Mouse (Mus musculus): ENCODE measurements around the gene Hoxa2. TPM values are rescaled to one million over a fixed set of nuclear protein-coding genes. Genes with fewer than 3 reads are reported as not detected.

The Hoxa2 gene
- total and polyA plus RNA-seq, 3 experiments: 0.11 to 0.84 (median 0.21) TPM

- Histone ChIP-seq H3K27me3 (ENCODE audit: control insufficient read depth, insufficient read depth, low read length) (peaks cover 31% of the 10 kb centered on the region), H3K4me1 (ENCODE audit: control insufficient read depth, insufficient read depth, low read length) (no peaks in the 10 kb centered on the region), H3K9ac (ENCODE audit: low read depth, low read length) (peak overlapping the region; percentile 63)
Observed at GRCm38 (mm10) chr6:52203121-52203370, 38.4 kb upstream of the Hoxa2 start.

GRCm38 (mm10) chr6:52202362-52203120 lies 37.9 kb upstream of the Hoxa2 start:
- Histone ChIP-seq H3K4me3 (peak overlapping the region; percentile 53), H3K9ac (ENCODE audit: low read depth, low read length) (no peak overlapping the region), H3K79me2 (replicated peaks; ENCODE audit: control insufficient read depth, insufficient read depth, low read length) (no peaks in the 10 kb centered on the region), H3K4me1 (ENCODE audit: control insufficient read depth, insufficient read depth, low read length) (no peaks in the 10 kb centered on the region), H3K27me3 (ENCODE audit: control insufficient read depth, insufficient read depth, low read length) (peaks cover 32% of the 10 kb centered on the region), H3K36me3 (ENCODE audit: control insufficient read depth, insufficient read depth, low read length) (no peaks in the 10 kb centered on the region), H3K27ac (no peak overlapping the region; the same call in 1 of the 2 replicates)
- DNase-seq: no peak
- intact Hi-C loops (cut with DNase I): no loop called here
- no peak for TF ChIP-seq EP300 (IDR thresholded peaks at IDR 0.05; ENCODE audit: insufficient read depth, low read depth, low read length)
- TF ChIP-seq CTCF (IDR thresholded peaks at IDR 0.05): no peak
- TF ChIP-seq POLR2A (IDR thresholded peaks at IDR 0.05; ENCODE audit: insufficient read depth, low read depth, low read length): no peak
- 18% methylated on average over 22 of the region's 22 CpGs for WGBS

More at GRCm38 (mm10) chr6:52203121-52203370, 38.4 kb upstream of the Hoxa2 start:
- Histone ChIP-seq H3K27ac (peak overlapping the region; percentile 56; the same call in 1 of the 2 replicates), H3K36me3 (ENCODE audit: control insufficient read depth, insufficient read depth, low read length) (no peaks in the 10 kb centered on the region), H3K79me2 (replicated peaks; ENCODE audit: control insufficient read depth, insufficient read depth, low read length) (no peaks in the 10 kb centered on the region), H3K4me3 (peak overlapping the region; percentile 53)
- DNase-seq: no peak
- no peak for TF ChIP-seq EP300 (IDR thresholded peaks at IDR 0.05; ENCODE audit: insufficient read depth, low read depth, low read length)
- TF ChIP-seq POLR2A (IDR thresholded peaks at IDR 0.05; ENCODE audit: insufficient read depth, low read depth, low read length): no peak
- no peak for TF ChIP-seq CTCF (IDR thresholded peaks at IDR 0.05)
- intact Hi-C loops (cut with DNase I): no loop called here
- WGBS: 6% methylated on average over 10 of the region's 10 CpGs

GRCm38 (mm10) chr6:52201269-52201668 lies 36.6 kb upstream of the Hoxa2 start:
- DNase-seq: no peak
- WGBS: 55% methylated on average over 1 of the region's 1 CpGs
- peaks cover 31% of the 10 kb centered on the region for H3K27me3 ChIP-seq (ENCODE audit: control insufficient read depth, insufficient read depth, low read length)
- H3K79me2 ChIP-seq (replicated peaks; ENCODE audit: control insufficient read depth, insufficient read depth, low read length): no peaks in the 10 kb centered on the region
- H3K4me3 ChIP-seq: no peak overlapping the region
- intact Hi-C loops (cut with DNase I): no loop called here
- TF ChIP-seq POLR2A (IDR thresholded peaks at IDR 0.05; ENCODE audit: insufficient read depth, low read depth, low read length): no peak
- no peak for TF ChIP-seq CTCF (IDR thresholded peaks at IDR 0.05)
- no peak for TF ChIP-seq EP300 (IDR thresholded peaks at IDR 0.05; ENCODE audit: insufficient read depth, low read depth, low read length)
- no peaks in the 10 kb centered on the region for H3K36me3 ChIP-seq (ENCODE audit: control insufficient read depth, insufficient read depth, low read length)
- no peak overlapping the region for H3K27ac ChIP-seq
- no peak overlapping the region for H3K9ac ChIP-seq (ENCODE audit: low read depth, low read length)
- H3K4me1 ChIP-seq (ENCODE audit: control insufficient read depth, insufficient read depth, low read length): no peaks in the 10 kb centered on the region

GRCm38 (mm10) chr6:52200751-52201250 lies 36.2 kb upstream of the Hoxa2 start:
- no peaks in the 10 kb centered on the region for H3K79me2 ChIP-seq (replicated peaks; ENCODE audit: control insufficient read depth, insufficient read depth, low read length)
- no peak overlapping the region for H3K4me3 ChIP-seq
- no peak overlapping the region for H3K27ac ChIP-seq
- H3K9ac ChIP-seq (ENCODE audit: low read depth, low read length): no peak overlapping the region
- no peaks in the 10 kb centered on the region for H3K36me3 ChIP-seq (ENCODE audit: control insufficient read depth, insufficient read depth, low read length)
- no peaks in the 10 kb centered on the region for H3K4me1 ChIP-seq (ENCODE audit: control insufficient read depth, insufficient read depth, low read length)
- peaks cover 29% of the 10 kb centered on the region for H3K27me3 ChIP-seq (ENCODE audit: control insufficient read depth, insufficient read depth, low read length)
- TF ChIP-seq CTCF (IDR thresholded peaks at IDR 0.05): no peak
- TF ChIP-seq EP300 (IDR thresholded peaks at IDR 0.05; ENCODE audit: insufficient read depth, low read depth, low read length): no peak
- TF ChIP-seq POLR2A (IDR thresholded peaks at IDR 0.05; ENCODE audit: insufficient read depth, low read depth, low read length): no peak
- WGBS: 41% methylated on average over 10 of the region's 10 CpGs
- DNase-seq: no peak
- intact Hi-C loops (cut with DNase I): no loop called here

- Histone ChIP-seq H3K27ac (no peak overlapping the region), H3K4me3 (no peak overlapping the region), H3K9ac (ENCODE audit: low read depth, low read length) (no peak overlapping the region), H3K4me1 (ENCODE audit: control insufficient read depth, insufficient read depth, low read length) (no peaks in the 10 kb centered on the region), H3K79me2 (replicated peaks; ENCODE audit: control insufficient read depth, insufficient read depth, low read length) (no peaks in the 10 kb centered on the region), H3K36me3 (ENCODE audit: control insufficient read depth, insufficient read depth, low read length) (no peaks in the 10 kb centered on the region), H3K27me3 (ENCODE audit: control insufficient read depth, insufficient read depth, low read length) (peaks cover 26% of the 10 kb centered on the region)
- DNase-seq: no peak
- TF ChIP-seq EP300 (IDR thresholded peaks at IDR 0.05; ENCODE audit: insufficient read depth, low read depth, low read length) (no peak), POLR2A (IDR thresholded peaks at IDR 0.05; ENCODE audit: insufficient read depth, low read depth, low read length) (no peak), CTCF (IDR thresholded peaks at IDR 0.05) (no peak)
- intact Hi-C loops (cut with DNase I): no loop called here
- 28% methylated on average over 30 of the region's 30 CpGs for WGBS
Observed at GRCm38 (mm10) chr6:52200073-52200750, 35.6 kb upstream of the Hoxa2 start.

GRCm38 (mm10) chr6:52197271-52197670 lies 32.6 kb upstream of the Hoxa2 start:
- 6% methylated on average over 10 of the region's 10 CpGs for WGBS
- no peak overlapping the region for H3K4me3 ChIP-seq
- intact Hi-C loops (cut with DNase I): loop anchor here (2.0 to 5.0 kb wide), 2 partner anchors 194 to 320 kb away; no protein-coding TSS in a partner anchor
- H3K36me3 ChIP-seq (ENCODE audit: control insufficient read depth, insufficient read depth, low read length): no peaks in the 10 kb centered on the region
- peaks cover 10% of the 10 kb centered on the region for H3K27me3 ChIP-seq (ENCODE audit: control insufficient read depth, insufficient read depth, low read length)
- H3K79me2 ChIP-seq (replicated peaks; ENCODE audit: control insufficient read depth, insufficient read depth, low read length): no peaks in the 10 kb centered on the region
- H3K27ac ChIP-seq: no peak overlapping the region
- TF ChIP-seq EP300 (IDR thresholded peaks at IDR 0.05; ENCODE audit: insufficient read depth, low read depth, low read length): peak; percentile 42; the same call in 1 of the 2 replicates
- no peak for TF ChIP-seq POLR2A (IDR thresholded peaks at IDR 0.05; ENCODE audit: insufficient read depth, low read depth, low read length)
- TF ChIP-seq CTCF (IDR thresholded peaks at IDR 0.05): peak; percentile 77
- DNase-seq: no peak
- no peak overlapping the region for H3K9ac ChIP-seq (ENCODE audit: low read depth, low read length)
- no peaks in the 10 kb centered on the region for H3K4me1 ChIP-seq (ENCODE audit: control insufficient read depth, insufficient read depth, low read length)

Measured in heart, adult 2 months (tissue).